Mouse (Mus musculus): ENCODE results near the gene 4931428L18Rik. TPM values are rescaled to one million over a fixed set of nuclear protein-coding genes. Genes with fewer than 3 reads are reported as not detected.

The 4931428L18Rik gene
- polyA plus RNA-seq, 1 experiment from 2014 or later: not detected

GRCm38 (mm10) chr1:31058861-31059351 lies 163.6 kb downstream of the 4931428L18Rik start:
- H3K4me3 ChIP-seq (ENCODE audit: low read depth, low read length): no peak overlapping the region
- H3K9ac ChIP-seq (ENCODE audit: low read length): no peak overlapping the region
- WGBS: 90% methylated on average over 2 of the region's 2 CpGs
- H3K9me3 ChIP-seq (ENCODE audit: control insufficient read depth, low read length): no peaks in the 10 kb centered on the region
- no peaks in the 10 kb centered on the region for H3K36me3 ChIP-seq (ENCODE audit: control insufficient read depth, insufficient read depth, low read length)
- no peak overlapping the region for H3K4me2 ChIP-seq (ENCODE audit: low read depth, low read length, severe bottlenecking)
- ATAC-seq (replicated peaks; ENCODE audit: low FRiP score) (no peak), DNase-seq (ENCODE audit: low spot score) (no peak)
- no peak overlapping the region for H3K27ac ChIP-seq (ENCODE audit: low read depth, low read length)
- no peaks in the 10 kb centered on the region for H3K4me1 ChIP-seq (replicated peaks; ENCODE audit: control insufficient read depth, insufficient read depth, low read length)
- no peaks in the 10 kb centered on the region for H3K27me3 ChIP-seq (ENCODE audit: control insufficient read depth, insufficient read depth, low read length)

DNA sequence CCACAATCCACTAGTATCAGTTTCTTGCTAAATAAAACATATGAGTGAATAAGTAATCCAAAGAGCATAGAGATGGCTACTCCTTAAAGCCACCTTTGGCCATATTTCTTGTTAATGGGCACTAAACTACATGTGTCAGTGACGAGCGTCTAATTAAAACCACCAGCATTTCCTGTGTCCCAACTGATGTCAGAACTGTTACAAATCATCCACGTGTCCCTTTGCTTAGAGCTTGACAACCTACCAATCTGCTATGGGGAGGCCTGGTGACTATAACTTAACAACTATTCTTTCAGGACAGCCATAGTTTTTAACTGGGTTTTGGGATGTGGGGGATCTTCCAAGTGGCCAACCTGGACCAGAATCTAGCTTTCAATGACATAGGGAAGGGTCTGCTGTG lies 164.3 kb downstream of the 4931428L18Rik start:
- DNase-seq (ENCODE audit: low spot score) (no peak), ATAC-seq (replicated peaks; ENCODE audit: low FRiP score) (no peak)
- no peak overlapping the region for H3K4me2 ChIP-seq (ENCODE audit: low read depth, low read length, severe bottlenecking)
- H3K4me1 ChIP-seq (replicated peaks; ENCODE audit: control insufficient read depth, insufficient read depth, low read length): no peaks in the 10 kb centered on the region
- no peak overlapping the region for H3K27ac ChIP-seq (ENCODE audit: low read depth, low read length)
- H3K9ac ChIP-seq (ENCODE audit: low read length): no peak overlapping the region
- H3K4me3 ChIP-seq (ENCODE audit: low read depth, low read length): no peak overlapping the region
- no peaks in the 10 kb centered on the region for H3K36me3 ChIP-seq (ENCODE audit: control insufficient read depth, insufficient read depth, low read length)
- WGBS: 84% methylated on average over 3 of the region's 3 CpGs
- H3K27me3 ChIP-seq (ENCODE audit: control insufficient read depth, insufficient read depth, low read length): no peaks in the 10 kb centered on the region
- H3K9me3 ChIP-seq (ENCODE audit: control insufficient read depth, low read length): no peaks in the 10 kb centered on the region

- Histone ChIP-seq H3K9me3 (ENCODE audit: control insufficient read depth, low read length) (no peaks in the 10 kb centered on the region), H3K4me2 (ENCODE audit: low read depth, low read length, severe bottlenecking) (no peak overlapping the region), H3K4me3 (ENCODE audit: low read depth, low read length) (no peak overlapping the region), H3K27ac (ENCODE audit: low read depth, low read length) (no peak overlapping the region), H3K27me3 (ENCODE audit: control insufficient read depth, insufficient read depth, low read length) (no peaks in the 10 kb centered on the region), H3K4me1 (replicated peaks; ENCODE audit: control insufficient read depth, insufficient read depth, low read length) (no peaks in the 10 kb centered on the region), H3K36me3 (ENCODE audit: control insufficient read depth, insufficient read depth, low read length) (no peaks in the 10 kb centered on the region), H3K9ac (ENCODE audit: low read length) (no peak overlapping the region)
- DNase-seq (ENCODE audit: low spot score) (no peak), ATAC-seq (replicated peaks; ENCODE audit: low FRiP score) (no peak)
- WGBS: 90% methylated on average over 5 of the region's 5 CpGs
These were observed 171.0 kb downstream of the 4931428L18Rik start for GRCm38 (mm10) chr1:31051370-31051921.

DNA sequence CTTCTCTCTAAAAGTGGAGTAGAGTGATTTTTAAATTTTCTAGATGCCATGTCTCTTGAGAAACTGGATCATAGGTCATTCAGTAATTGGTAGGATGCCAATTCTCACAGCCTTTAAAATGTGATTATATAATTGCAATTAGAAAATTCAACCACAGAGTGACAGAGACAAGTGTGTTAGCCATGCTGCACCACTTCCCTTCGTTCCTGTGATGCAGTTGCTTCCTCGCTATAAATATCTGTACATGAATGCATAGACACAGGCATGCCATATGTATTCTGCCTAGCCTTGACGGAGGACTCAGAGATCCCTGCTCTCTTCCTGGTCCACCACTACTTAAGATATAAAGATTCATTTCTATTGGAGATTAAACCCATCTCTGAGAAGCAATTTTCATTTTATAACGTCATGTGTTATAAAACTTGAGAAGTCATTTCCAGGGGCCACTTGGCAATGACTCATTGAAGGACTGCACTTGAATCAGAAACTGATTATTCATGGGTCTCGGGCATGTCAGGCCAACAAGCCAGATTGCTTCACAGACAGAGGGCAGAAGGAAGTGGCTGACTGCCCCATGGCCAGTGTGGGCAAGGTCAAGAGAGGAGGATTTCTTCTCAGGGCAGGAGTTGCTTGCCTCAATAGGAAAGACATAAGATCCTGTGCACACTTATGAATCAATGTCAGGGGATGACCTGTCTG lies 172.4 kb downstream of the 4931428L18Rik start:
- no peak overlapping the region for H3K9ac ChIP-seq (ENCODE audit: low read length)
- no peak overlapping the region for H3K4me2 ChIP-seq (ENCODE audit: low read depth, low read length, severe bottlenecking)
- H3K27ac ChIP-seq (ENCODE audit: low read depth, low read length): no peak overlapping the region
- no peak overlapping the region for H3K4me3 ChIP-seq (ENCODE audit: low read depth, low read length)
- H3K36me3 ChIP-seq (ENCODE audit: control insufficient read depth, insufficient read depth, low read length): no peaks in the 10 kb centered on the region
- no peaks in the 10 kb centered on the region for H3K27me3 ChIP-seq (ENCODE audit: control insufficient read depth, insufficient read depth, low read length)
- DNase-seq (ENCODE audit: low spot score): no peak
- H3K9me3 ChIP-seq (ENCODE audit: control insufficient read depth, low read length): no peaks in the 10 kb centered on the region
- WGBS: 85% methylated on average over 5 of the region's 5 CpGs
- no peaks in the 10 kb centered on the region for H3K4me1 ChIP-seq (replicated peaks; ENCODE audit: control insufficient read depth, insufficient read depth, low read length)
- no peak for ATAC-seq (replicated peaks; ENCODE audit: low FRiP score)

DNA sequence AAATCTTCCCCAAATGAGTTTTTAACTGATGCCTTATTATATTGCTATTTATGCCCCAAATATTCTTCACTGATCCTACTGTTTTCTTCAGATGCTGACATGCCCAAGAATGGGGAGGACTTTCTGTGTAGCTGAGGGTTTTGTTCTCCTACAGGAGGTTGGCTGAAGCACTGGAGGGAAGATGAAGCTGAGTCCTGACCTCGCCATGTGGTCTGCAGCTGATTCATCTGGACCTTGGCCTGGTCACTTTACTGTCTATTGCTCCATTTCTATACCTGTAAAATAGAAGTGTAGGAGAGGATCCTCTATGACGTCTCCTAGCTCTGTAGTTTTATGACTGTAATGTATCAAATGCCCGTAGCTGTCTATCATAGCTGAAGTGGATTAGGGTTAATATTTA lies 179.3 kb downstream of the 4931428L18Rik start:
- H3K27ac ChIP-seq (ENCODE audit: low read depth, low read length): no peak overlapping the region
- H3K9ac ChIP-seq (ENCODE audit: low read length): no peak overlapping the region
- 85% methylated on average over 3 of the region's 3 CpGs for WGBS
- DNase-seq (ENCODE audit: low spot score): no peak
- H3K4me3 ChIP-seq (ENCODE audit: low read depth, low read length): no peak overlapping the region
- H3K9me3 ChIP-seq (ENCODE audit: control insufficient read depth, low read length): no peaks in the 10 kb centered on the region
- H3K4me2 ChIP-seq (ENCODE audit: low read depth, low read length, severe bottlenecking): no peak overlapping the region
- no peaks in the 10 kb centered on the region for H3K36me3 ChIP-seq (ENCODE audit: control insufficient read depth, insufficient read depth, low read length)
- no peaks in the 10 kb centered on the region for H3K27me3 ChIP-seq (ENCODE audit: control insufficient read depth, insufficient read depth, low read length)
- ATAC-seq (replicated peaks; ENCODE audit: low FRiP score): no peak
- no peaks in the 10 kb centered on the region for H3K4me1 ChIP-seq (replicated peaks; ENCODE audit: control insufficient read depth, insufficient read depth, low read length)

DNA sequence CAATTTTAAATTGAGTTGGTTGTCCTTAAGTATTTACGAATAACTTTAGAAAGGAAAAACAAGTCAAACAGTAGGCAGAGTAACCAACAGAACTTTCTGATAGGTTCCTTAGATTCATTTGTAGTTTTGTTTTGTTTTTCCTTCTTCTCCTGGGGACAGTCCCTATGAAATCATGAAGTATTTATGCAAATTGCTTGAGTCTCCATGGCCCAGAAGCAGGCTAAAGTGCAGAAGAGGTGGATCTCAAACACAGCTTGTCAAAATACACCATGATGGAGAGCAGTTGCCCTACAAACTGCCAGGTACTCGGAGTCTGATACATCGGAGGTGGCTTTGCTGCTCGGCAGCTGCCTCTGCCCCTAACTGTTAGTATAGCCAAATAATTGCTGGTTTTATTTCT lies 179.7 kb downstream of the 4931428L18Rik start:
- no peak for ATAC-seq (replicated peaks; ENCODE audit: low FRiP score)
- WGBS: 88% methylated on average over 4 of the region's 4 CpGs

DNA sequence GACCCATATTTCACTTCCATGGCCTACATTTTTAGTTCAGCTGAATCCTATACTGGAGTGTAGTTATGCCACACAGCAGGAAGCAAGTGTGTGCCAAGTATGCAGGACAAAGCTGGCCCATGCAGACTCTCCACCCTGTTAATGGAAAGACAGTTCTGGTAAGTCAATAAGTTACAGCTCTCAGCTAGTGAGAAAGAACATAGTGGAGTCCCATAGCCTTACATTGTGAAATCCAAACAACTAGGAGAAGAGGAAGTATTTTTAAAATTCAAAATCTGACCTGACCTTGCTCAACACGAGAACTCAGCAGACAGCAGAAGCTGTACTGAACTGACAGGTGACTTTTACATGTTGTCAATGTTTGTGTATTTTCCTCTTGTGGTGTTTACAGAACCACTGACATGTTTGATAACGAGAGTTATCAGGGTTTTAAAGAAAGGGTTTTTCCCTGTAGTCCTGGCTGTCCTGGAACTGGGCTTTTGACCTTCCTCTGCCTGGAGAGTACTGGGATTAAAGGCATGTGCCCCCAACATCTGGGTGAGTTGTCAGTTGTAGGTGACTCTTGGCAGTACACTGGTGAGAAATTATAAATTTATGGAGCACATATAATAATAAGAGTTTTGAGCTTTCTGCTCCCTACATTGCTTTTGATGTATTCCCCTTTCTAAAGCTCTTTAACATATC lies 188.5 kb downstream of the 4931428L18Rik start:
- H3K36me3 ChIP-seq (ENCODE audit: control insufficient read depth, insufficient read depth, low read length): no peaks in the 10 kb centered on the region
- no peaks in the 10 kb centered on the region for H3K9me3 ChIP-seq (ENCODE audit: control insufficient read depth, low read length)

More for the DNA sequence above, 179.7 kb downstream of the 4931428L18Rik start:
- no peaks in the 10 kb centered on the region for H3K9me3 ChIP-seq (ENCODE audit: control insufficient read depth, low read length)
- H3K27ac ChIP-seq (ENCODE audit: low read depth, low read length): no peak overlapping the region
- no peak for DNase-seq (ENCODE audit: low spot score)
- no peaks in the 10 kb centered on the region for H3K36me3 ChIP-seq (ENCODE audit: control insufficient read depth, insufficient read depth, low read length)
- H3K9ac ChIP-seq (ENCODE audit: low read length): no peak overlapping the region
- H3K4me1 ChIP-seq (replicated peaks; ENCODE audit: control insufficient read depth, insufficient read depth, low read length): no peaks in the 10 kb centered on the region
- no peak overlapping the region for H3K4me3 ChIP-seq (ENCODE audit: low read depth, low read length)
- no peak overlapping the region for H3K4me2 ChIP-seq (ENCODE audit: low read depth, low read length, severe bottlenecking)
- no peaks in the 10 kb centered on the region for H3K27me3 ChIP-seq (ENCODE audit: control insufficient read depth, insufficient read depth, low read length)

GRCm38 (mm10) chr1:31032351-31032750 lies 190.1 kb downstream of the 4931428L18Rik start:
- H3K4me3 ChIP-seq (ENCODE audit: low read depth, low read length): no peak overlapping the region
- H3K27me3 ChIP-seq (ENCODE audit: control insufficient read depth, insufficient read depth, low read length): no peaks in the 10 kb centered on the region
- H3K4me1 ChIP-seq (replicated peaks; ENCODE audit: control insufficient read depth, insufficient read depth, low read length): no peaks in the 10 kb centered on the region
- no peak for ATAC-seq (replicated peaks; ENCODE audit: low FRiP score)
- no peak overlapping the region for H3K9ac ChIP-seq (ENCODE audit: low read length)
- H3K9me3 ChIP-seq (ENCODE audit: control insufficient read depth, low read length): no peaks in the 10 kb centered on the region
- H3K4me2 ChIP-seq (ENCODE audit: low read depth, low read length, severe bottlenecking): no peak overlapping the region
- H3K27ac ChIP-seq (ENCODE audit: low read depth, low read length): no peak overlapping the region
- DNase-seq (ENCODE audit: low spot score): no peak
- WGBS: 82% methylated on average over 2 of the region's 2 CpGs
- no peaks in the 10 kb centered on the region for H3K36me3 ChIP-seq (ENCODE audit: control insufficient read depth, insufficient read depth, low read length)

More for the DNA sequence above, 188.5 kb downstream of the 4931428L18Rik start:
- ATAC-seq (replicated peaks; ENCODE audit: low FRiP score): no peak
- no peak overlapping the region for H3K27ac ChIP-seq (ENCODE audit: low read depth, low read length)
- no peak overlapping the region for H3K4me2 ChIP-seq (ENCODE audit: low read depth, low read length, severe bottlenecking)
- no peak for DNase-seq (ENCODE audit: low spot score)
- 86% methylated on average over 2 of the region's 2 CpGs for WGBS
- H3K4me3 ChIP-seq (ENCODE audit: low read depth, low read length): no peak overlapping the region
- H3K27me3 ChIP-seq (ENCODE audit: control insufficient read depth, insufficient read depth, low read length): no peaks in the 10 kb centered on the region
- no peak overlapping the region for H3K9ac ChIP-seq (ENCODE audit: low read length)
- H3K4me1 ChIP-seq (replicated peaks; ENCODE audit: control insufficient read depth, insufficient read depth, low read length): no peaks in the 10 kb centered on the region
